Mouse (Mus musculus) C2C12 (cell line): Measurements from ENCODE around the gene Ets1. TPM values are rescaled to one million over a fixed set of nuclear protein-coding genes. Genes with fewer than 3 reads are reported as not detected.

Experiments
- H3K27me3 ChIP-seq: one replicate; pipeline ENCODE4 v1.6.1; 2011; ENCODE audit not compliant: control insufficient read depth, insufficient read depth, insufficient read length
- H3K36me3 ChIP-seq: one replicate; pipeline ENCODE4 v1.6.1; 2011; ENCODE audit not compliant: control insufficient read depth, insufficient read depth
- H3K4me3 ChIP-seq: one replicate; pipeline ENCODE4 v1.5.1; 2011; ENCODE audit warnings: mild to moderate bottlenecking, control low read depth; ENCODE audit not compliant: poor library complexity, insufficient read depth, severe bottlenecking
- H3K79me2 ChIP-seq: one replicate; pipeline ENCODE4 v1.6.1; 2011; ENCODE audit not compliant: control insufficient read depth, insufficient read depth
- H3K79me3 ChIP-seq: one replicate; pipeline ENCODE4 v1.6.1; 2011; ENCODE audit warnings: low read depth, control low read depth
- H3ac ChIP-seq: one replicate; pipeline ENCODE3; 2011; ENCODE audit warnings: low read depth; ENCODE audit not compliant: control insufficient read depth, insufficient read length
- CEBPB ChIP-seq: IDR thresholded peaks from one replicate; pipeline ENCODE4 v1.6.1; 2011; ENCODE audit warnings: low read depth, mild to moderate bottlenecking, control low read depth, moderate library complexity
- CTCF ChIP-seq: IDR thresholded peaks from one replicate; pipeline ENCODE4 v1.5.1; 2011; ENCODE audit not compliant: control insufficient read depth, insufficient read depth, insufficient read length
- FOSL1 ChIP-seq: IDR thresholded peaks from one replicate; pipeline ENCODE4 v1.8.0; 2011; ENCODE audit warnings: mild to moderate bottlenecking, low read length; ENCODE audit not compliant: poor library complexity, insufficient read depth, severe bottlenecking
- MAX ChIP-seq: IDR thresholded peaks from one replicate; pipeline ENCODE4 v1.6.1; 2011; ENCODE audit warnings: mild to moderate bottlenecking, control low read depth
- MYOD1 ChIP-seq: IDR thresholded peaks from one replicate; pipeline ENCODE4 v1.6.1; 2011; ENCODE audit warnings: low read depth; ENCODE audit not compliant: control insufficient read depth, insufficient read length
- MYOG ChIP-seq: IDR thresholded peaks from one replicate; pipeline ENCODE4 v1.6.1; 2011; ENCODE audit not compliant: control insufficient read depth, insufficient read length; ENCODE audit errors: extremely low read depth
- USF1 ChIP-seq: IDR thresholded peaks from one replicate; pipeline ENCODE4 v1.6.1; 2011; ENCODE audit warnings: low read depth, mild to moderate bottlenecking, control low read depth, moderate library complexity
- long read RNA-seq, 2 experiments: library from polyadenylated mRNA; unstranded; transcript quantifications; one replicate each; pipeline ENCODE4 v2.0.0; 2019 to 2020
- polyA plus RNA-seq: library from polyadenylated mRNA; unstranded; fragments of >200 nt; fragmentation: generic; extraction: Trizol; gene quantifications from one replicate; pipeline ENCODE4 v1.2.1, GENCODE M21; 2012; ENCODE audit warnings: missing spikeins

Gene Ets1
- polyA plus RNA-seq, result 9.4 TPM
- long read RNA-seq, experiment 1, full-length matches to known transcripts, result 4 of 13 reads
- long read RNA-seq, experiment 1, partial matches to known transcripts, result 0 of 13 reads
- long read RNA-seq, experiment 1, other reads (novel, unspliced or antisense), result 9 of 13 reads
- long read RNA-seq, experiment 2, full-length matches to known transcripts, result 136 of 169 reads
- long read RNA-seq, experiment 2, partial matches to known transcripts, result 20 of 169 reads
- long read RNA-seq, experiment 2, other reads (novel, unspliced or antisense), result 13 of 169 reads

DNA sequence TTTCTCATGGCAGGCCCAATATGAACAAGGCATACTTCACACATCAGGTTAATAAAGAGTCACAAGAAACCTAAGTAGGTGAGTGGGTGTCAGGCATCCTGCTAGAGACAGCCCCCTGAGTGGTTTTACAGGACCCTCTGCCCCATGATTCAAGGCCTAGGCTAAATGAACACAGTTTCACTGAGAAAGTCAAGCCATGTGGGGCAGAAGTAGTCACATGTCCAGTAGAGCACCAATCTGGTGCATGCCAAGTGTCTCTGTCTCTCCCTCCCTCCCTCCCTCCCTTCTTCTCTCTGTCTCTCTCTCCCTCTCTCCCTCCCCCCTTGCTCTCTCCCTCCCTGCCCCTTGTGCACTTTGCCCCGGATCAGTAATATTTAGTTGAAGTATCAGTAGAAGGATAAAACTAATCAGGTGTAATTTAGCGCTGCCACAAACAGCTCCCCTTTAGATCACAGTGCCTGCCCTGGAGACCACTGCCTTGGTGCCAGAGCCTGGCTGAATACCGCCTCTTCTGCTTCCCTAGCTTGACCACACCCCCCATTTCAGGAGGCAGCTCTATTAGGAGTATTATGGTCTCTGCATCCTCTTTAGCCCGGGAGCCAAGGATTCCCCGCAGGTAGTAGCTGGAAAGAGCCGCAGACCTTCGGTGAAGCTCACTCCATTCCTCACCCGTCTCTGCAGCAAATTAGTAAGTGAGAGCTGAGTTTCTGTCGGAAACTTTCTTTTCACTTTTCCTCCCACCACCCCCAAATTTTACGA is at the start of gene Ets1:
TSS of gene Ets1 (plus strand) at position 595 of the 759 bp plus-strand sequence.
- H3K36me3 ChIP-seq, result no peaks in the 10 kb centered on the region
- no peaks in the 10 kb centered on the region for H3K79me2 ChIP-seq
- no peak within 1 kb of the TSS for H3K4me3 ChIP-seq
- H3K27me3 ChIP-seq, result no peaks in the 10 kb centered on the region
- no peaks in the 10 kb centered on the region for H3K79me3 ChIP-seq
- TF ChIP-seq MYOG (no peak), USF1 (peak; percentile 42), CEBPB (no peak)
- H3ac ChIP-seq, result no peak within 1 kb of the TSS

DNA sequence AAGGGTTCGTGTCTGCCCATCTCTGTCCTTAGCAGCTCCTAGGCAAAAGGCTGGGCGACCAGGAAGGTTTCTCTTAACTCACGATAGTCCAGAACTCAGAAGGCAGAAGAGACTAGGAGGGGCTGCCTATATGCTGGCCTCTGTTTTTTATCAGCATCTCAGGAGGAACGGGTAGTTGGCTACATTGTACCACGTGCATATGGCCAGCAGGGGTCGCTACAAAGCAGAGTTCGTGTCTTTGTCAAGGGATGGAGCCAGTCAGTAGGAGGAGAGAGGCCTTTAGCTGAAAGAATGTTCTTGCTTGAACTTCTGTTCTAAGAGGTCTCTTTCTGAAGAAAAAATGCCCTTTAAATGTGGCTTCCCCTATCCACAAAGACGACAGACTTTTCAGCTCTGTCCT is 46.1 kb upstream of the Ets1 start:
- H3K27me3 ChIP-seq, result no peaks in the 10 kb centered on the region
- TF ChIP-seq MAX, result peak; percentile 61
- peak; percentile 85 for TF ChIP-seq CTCF
- TF ChIP-seq MYOD1, result no peak
- no peak for TF ChIP-seq FOSL1
- no peak for TF ChIP-seq MYOG
- no peak for TF ChIP-seq CEBPB
- no peaks in the 10 kb centered on the region for H3K36me3 ChIP-seq
- H3K79me3 ChIP-seq, result no peaks in the 10 kb centered on the region
- H3ac ChIP-seq, result no peak overlapping the region
- no peak overlapping the region for H3K4me3 ChIP-seq
- H3K79me2 ChIP-seq, result no peaks in the 10 kb centered on the region

DNA sequence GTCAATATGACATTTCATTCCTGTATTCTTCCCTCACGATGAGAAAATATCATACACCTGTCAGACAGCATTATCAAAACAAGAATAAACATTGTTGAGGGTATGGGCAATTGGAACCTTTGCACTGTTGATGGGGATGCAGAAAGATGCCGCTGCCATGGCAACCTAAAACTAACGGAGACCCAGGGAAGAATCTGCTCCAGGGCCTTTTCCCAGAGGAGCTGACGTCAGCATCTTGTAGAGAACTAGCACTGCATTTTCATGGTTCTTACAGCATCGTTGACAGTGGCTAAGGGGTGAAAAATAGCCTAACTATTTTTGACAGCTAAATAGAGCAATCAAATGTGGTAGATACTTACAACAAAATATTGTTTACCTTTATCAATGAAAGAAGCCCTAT is 45.5 kb upstream of the Ets1 start:
- no peak overlapping the region for H3K4me3 ChIP-seq
- H3K79me3 ChIP-seq, result no peaks in the 10 kb centered on the region
- no peak overlapping the region for H3ac ChIP-seq
- H3K36me3 ChIP-seq, result no peaks in the 10 kb centered on the region
- H3K79me2 ChIP-seq, result no peaks in the 10 kb centered on the region
- TF ChIP-seq CEBPB (no peak), FOSL1 (no peak)
- no peaks in the 10 kb centered on the region for H3K27me3 ChIP-seq

DNA sequence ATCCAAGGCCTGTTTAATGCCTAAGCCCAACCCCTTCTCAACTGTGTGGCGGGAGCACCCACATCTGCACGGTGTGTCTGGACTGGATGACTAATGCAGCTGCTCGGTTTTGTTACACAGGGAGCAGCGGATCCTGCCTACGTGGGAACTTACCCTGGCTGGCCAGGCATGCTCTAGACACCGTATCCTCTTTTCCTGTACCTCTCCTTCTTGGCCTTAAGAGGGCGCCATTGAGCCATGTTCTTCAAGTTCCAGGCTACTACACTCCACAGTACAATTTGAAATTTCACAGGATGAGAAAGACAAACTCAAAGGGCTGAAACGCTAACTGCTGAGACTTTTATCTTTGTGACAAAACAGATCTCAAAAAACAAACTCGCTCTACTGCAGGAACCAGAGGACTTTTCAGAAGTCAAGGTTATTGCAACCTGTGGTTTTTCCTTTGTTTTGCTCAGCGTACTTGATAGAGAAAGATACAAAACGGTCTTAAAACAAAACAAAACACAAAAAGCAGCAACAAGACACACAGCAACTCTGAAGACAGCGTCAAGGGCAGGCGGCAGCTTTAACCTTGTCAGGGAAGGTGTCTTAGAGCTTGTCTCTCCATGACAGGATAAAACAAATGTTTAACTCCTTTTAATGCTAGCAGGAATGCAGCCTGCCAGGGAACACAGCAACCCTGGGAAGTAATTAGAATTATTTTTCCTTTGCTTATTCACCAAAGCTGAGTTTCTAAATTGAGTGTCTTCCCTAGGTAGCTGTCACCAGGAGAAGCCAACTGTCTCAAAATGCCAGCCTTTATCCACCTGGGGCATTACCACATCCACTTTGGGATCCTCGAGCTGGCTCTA is 44.1 kb upstream of the Ets1 start:
- H3K27me3 ChIP-seq, result no peaks in the 10 kb centered on the region
- TF ChIP-seq USF1 (no peak), FOSL1 (no peak), MYOG (no peak), MYOD1 (peak; percentile 47), MAX (peak; percentile 22), CEBPB (no peak), CTCF (peak; percentile 65)
- H3K36me3 ChIP-seq, result no peaks in the 10 kb centered on the region
- no peaks in the 10 kb centered on the region for H3K79me2 ChIP-seq
- no peak overlapping the region for H3K4me3 ChIP-seq
- no peak overlapping the region for H3ac ChIP-seq
- no peaks in the 10 kb centered on the region for H3K79me3 ChIP-seq

DNA sequence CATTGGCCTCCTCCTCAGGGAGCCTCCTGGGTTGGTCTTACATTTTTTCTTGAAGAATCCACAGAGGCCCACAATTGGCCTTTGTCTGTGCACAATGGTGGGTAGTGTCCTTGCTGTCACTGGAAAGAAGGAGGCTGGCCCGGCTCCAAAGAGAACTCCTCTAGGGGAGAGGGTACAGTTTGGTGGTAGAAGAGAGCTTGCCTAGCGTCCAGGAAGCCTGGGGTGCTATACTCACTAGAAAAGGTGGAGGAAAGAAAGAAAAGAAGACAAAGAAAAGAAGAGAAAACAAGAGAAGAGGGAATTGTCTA is 43.5 kb upstream of the Ets1 start:
- H3K36me3 ChIP-seq, result no peaks in the 10 kb centered on the region
- no peak overlapping the region for H3ac ChIP-seq
- no peaks in the 10 kb centered on the region for H3K79me3 ChIP-seq
- no peak overlapping the region for H3K4me3 ChIP-seq
- H3K79me2 ChIP-seq, result no peaks in the 10 kb centered on the region
- H3K27me3 ChIP-seq, result no peaks in the 10 kb centered on the region
- TF ChIP-seq CEBPB, result no peak
- TF ChIP-seq USF1, result no peak
- TF ChIP-seq CTCF, result no peak
- no peak for TF ChIP-seq MAX
- no peak for TF ChIP-seq FOSL1
- TF ChIP-seq MYOG, result no peak
- no peak for TF ChIP-seq MYOD1
